Mouse (Mus musculus) lung, postnatal 14 days (tissue): ENCODE measurements around the gene Zfp704.

Experiments
- DNase-seq: peaks from one replicate; pipeline ENCODE4 v3.0.0; 2021

The Zfp704 gene

DNA sequence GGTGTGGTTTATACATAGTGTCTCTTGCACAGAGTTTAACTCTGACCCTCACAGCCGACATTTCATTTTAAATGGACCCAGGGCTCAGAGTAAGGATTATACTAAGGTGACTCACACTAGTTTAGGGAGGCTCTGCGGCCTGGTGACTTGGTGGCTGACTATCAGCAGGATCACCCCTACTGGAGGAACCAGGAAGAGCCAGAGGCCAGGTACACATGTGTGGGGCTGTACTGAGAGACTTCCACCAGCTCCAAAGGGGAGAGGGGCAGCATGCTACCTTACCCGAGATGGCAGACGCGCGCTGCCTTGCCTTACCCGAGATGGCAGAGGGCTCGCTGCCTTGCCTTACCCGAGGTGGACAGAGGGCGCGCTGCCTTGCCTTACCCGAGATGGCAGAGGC lies 159.4 kb downstream of the Zfp704 start:
- DNase-seq: no peak

- DNase-seq: no peak
These were observed 160.5 kb downstream of the Zfp704 start for GRCm38 (mm10) chr3:9449261-9450007.

GRCm38 (mm10) chr3:9448541-9448940 lies 161.3 kb downstream of the Zfp704 start:
- DNase-seq: no peak

DNA sequence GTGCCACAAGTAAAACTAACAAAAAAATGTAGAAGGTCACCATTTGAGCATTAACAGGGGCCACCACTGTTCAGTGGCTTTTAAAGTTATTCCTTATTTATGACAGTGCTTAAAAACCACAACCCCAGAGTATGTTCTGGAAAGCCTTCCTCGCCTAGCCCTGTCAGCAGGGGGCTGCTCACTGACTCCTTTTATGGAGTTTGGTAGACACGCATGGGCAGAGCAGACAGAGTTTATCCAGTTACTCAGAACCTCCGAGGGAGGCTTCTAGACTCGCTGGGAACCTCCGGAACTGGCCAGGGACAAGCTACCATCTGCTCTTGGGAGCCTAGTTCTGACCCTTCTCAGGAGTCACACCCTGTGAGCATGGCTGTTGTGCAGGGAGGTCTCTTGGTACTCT lies 165.3 kb downstream of the Zfp704 start:
- DNase-seq: no peak

DNA sequence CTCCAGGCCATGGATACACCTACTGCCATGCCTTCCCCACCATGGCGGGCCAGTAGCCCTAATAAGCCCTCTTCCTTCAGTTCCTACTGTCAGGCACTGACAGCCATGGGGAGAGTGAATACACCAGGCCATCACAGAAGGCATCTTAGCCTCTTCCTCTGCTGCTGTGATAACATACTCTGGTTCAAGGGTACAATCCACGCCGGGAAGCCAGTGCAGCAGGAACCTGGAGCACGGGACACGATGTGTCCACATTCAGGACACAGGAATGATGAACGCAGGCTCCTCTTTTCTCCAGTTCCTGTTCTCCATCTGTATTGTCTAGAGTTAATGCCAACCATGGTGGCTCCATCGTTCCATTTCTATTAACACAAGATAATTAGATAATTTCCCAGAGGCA lies 165.9 kb downstream of the Zfp704 start:
- DNase-seq: no peak

- no peak for DNase-seq
These were observed 166.4 kb downstream of the Zfp704 start for GRCm38 (mm10) chr3:9443476-9443875.

DNA sequence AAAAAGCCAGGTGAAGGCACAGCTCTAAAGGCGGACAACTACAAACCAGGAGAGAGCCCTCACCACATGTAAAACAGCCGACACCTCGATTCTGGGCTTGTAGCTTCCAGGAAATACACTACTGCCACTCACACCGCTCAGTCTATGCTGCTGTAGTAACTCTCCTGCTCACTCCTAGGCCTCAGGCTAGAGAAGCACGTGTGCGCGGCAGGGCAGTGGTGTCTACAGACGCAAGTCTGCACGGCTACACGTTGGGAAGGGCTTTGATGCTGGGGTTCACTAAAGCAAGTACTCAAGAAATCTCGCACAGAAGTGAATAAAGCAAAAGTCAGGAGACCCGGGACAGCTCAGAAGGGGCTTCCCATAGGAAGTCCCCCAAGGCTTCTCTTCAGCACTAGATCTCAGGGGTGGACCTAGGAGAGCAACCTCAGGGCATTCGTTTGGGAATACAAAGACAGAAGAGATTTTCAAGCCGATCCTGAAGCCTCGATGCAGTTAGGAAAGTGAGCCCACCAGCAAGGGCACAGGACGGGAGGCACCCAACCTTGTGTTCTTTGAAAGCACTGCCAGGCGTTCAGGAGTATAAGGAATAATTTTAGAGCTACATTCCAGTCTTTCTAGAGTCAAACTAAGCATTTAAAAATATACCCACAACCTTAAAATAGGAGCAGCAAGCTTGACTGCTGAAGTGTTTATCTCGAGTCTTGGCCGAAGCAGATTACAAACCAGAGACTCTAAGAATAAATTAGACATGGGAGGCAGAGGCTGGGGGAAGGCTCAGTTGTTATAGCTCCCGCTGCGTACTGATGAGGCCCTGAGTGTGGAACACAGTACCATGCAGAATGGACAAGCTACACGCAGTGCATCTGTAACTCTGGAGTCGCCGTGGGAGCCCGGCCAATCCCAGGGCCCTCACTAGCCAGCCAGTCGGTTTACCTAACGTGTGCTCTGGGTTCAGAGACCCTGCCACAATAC lies 168.0 kb downstream of the Zfp704 start:
- DNase-seq: no peak

DNA sequence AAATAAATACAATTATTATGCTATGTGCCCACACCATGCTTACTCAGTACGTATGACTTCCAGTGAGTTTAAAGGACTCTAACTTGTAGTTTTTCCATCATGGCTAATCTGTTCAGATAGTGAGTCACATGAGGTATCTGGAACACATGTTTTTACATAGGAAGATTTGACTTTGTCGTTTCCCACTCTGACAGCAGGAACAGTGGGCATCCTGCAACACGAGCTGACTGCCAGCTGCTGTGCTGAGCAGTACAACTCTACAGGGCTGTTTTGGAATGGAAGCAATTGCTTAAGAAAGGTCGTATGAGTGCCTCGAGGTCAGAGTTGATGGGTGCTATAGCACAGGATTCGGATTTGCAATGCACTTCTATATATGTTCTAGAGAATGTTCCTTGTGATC lies 169.4 kb downstream of the Zfp704 start:
- DNase-seq: no peak

DNA sequence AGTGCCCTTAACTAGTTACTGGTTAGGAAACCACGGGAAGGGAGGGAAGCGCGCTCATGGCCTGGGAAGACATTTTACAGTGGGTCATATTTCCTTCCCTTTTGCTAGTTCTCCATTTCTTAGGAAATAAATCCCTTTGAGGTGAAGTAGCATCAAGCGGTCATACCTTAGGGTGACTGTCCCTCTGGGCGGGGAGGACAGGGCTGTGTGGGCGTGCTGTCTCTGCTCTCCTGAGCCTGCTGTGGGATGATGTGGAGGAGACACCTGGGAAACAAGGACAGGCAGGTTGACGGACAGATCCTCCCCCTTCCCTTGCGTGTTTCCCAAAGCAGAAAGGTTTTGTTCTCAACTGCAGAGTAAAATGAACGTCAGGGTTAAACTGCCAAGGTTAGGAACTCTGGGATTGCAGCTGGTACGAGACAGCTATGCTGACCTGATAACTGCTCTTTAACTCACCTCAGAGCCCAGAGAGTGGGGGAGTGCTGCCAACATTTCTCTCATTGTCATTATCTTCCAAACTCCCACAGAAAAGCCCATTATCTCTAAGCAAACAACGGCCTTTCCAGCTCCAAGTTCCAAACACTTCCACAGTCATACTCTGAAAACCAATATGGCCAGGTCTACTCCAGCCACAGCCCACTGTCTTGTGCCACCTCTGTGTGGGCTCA lies 170.1 kb downstream of the Zfp704 start:
- no peak for DNase-seq

GRCm38 (mm10) chr3:9436256-9436655 lies 173.6 kb downstream of the Zfp704 start:
- DNase-seq: peak; percentile 49

GRCm38 (mm10) chr3:9434394-9435175 lies 175.3 kb downstream of the Zfp704 start:
- no peak for DNase-seq

DNA sequence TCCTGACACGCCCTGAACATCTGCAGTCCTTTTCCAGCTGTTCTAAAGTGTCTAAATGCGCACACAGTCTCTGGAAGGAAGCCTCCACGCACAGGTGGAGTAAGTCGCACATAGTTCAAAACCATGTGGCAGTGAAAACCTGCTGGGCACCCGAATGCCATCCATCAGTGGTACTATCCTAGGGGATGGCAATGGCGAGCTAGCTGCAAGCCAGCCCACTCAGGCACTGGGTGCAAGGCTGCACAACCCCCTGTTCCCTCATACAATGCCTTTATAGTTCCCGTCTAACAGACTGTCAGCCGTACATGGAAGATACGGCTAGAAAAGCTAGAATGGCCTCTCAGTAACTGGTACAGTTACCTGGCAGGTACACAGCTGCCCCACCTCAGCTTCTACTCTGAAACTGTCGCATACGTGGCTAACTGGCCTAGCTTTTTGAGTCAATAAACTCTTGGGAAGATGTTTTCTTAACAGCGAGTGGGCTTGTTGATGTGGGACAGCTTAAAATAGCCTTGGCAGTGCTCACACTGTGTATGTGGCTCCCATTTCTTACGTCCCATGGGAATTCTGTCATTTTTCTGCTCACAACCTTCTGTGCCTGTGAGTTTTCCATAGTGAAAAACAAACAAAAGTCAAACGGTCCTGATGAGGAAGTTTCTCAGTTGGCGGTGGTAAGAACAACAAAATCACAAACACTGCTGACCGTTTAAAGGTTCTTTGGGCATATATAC lies 176.9 kb downstream of the Zfp704 start:
- no peak for DNase-seq

GRCm38 (mm10) chr3:9432226-9432625 lies 177.7 kb downstream of the Zfp704 start:
- no peak for DNase-seq

DNA sequence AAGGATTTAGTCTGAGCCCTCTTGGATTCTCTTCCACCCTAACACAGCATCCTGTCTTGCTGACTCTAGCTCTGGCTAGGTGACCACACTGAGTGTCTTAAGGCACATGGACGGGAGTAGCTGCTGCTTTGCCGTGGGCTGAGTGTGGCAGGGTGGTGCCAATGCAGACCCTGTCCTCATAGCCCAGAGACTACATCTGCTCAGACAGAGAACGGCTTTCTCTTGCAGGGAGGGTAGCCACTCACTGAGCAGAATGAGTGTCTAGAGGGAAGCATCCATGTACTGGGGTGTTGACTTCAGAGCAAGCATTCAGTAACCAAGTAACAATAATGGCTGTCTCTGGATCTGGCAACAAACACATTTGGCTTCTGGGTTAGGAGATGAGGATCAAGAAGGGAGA lies 179.9 kb downstream of the Zfp704 start:
- DNase-seq: no peak

DNA sequence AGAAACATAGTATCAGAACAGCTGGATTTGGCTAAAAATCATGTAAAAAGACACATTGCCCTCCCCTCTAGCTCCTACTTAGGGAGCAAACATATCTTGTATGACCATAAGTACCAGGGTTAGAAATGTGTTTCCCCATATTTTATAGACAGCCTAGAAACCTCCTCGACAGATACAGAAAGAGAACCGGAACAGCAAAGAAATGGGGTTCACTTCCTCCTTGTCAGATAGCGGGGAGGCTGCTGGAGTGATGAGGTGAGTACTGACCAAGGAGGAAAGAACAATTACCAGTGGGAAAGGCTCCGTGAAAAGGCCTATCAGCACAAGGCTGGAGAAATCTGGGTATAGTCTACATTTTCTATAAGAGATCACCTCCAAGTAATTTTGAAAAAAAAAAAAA lies 182.1 kb downstream of the Zfp704 start:
- no peak for DNase-seq

DNA sequence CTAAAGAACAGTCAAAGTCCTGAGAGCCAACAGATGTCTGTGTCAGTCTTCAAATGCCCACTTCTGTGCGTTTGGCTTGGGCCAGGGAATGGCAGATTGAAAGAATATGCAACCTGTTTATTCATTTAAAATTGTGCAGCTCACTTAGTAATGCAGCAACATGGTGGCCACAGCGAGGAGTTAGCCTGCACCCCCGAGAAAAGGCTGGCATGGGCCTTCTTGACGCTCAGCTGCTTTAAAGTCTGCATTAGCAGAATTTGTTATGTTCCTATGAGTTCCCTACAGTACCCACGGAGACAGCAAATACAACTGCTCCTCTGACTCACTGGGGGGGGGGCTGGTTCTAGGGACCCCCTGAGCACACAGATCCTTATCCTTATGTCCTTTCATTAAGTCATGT lies 184.2 kb downstream of the Zfp704 start:
- DNase-seq: no peak

GRCm38 (mm10) chr3:9424637-9425036 lies 185.2 kb downstream of the Zfp704 start:
- no peak for DNase-seq

GRCm38 (mm10) chr3:9423669-9424068 lies 186.2 kb downstream of the Zfp704 start:
- no peak for DNase-seq

DNA sequence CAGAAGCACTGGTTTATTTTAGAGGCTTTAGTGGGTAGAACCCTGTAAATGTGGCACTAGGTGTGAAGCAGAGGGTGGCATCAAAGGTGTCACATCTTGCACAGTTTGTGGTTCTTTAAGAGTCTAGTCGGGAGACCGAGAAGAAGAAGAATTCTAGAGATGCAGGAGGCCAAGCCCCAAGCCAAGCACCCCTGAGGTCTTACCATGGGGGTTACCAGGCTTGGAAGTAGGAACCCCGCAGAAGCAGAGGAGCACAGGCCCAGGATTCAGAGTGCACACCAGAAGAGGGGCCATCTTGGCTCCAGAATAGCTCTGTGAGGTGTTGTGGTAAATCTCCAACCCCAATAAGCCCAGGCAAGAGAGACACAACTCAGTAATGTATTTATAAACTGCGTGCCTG lies 201.0 kb downstream of the Zfp704 start:
- DNase-seq: no peak

- DNase-seq: no peak
These were observed 202.1 kb downstream of the Zfp704 start for GRCm38 (mm10) chr3:9407801-9408200.

GRCm38 (mm10) chr3:9407119-9407546 lies 202.8 kb downstream of the Zfp704 start:
- peak; percentile 48 for DNase-seq

- no peak for DNase-seq
These were observed 204.5 kb downstream of the Zfp704 start for GRCm38 (mm10) chr3:9405341-9405740.
